Mouse (Mus musculus): ENCODE results near the gene Cnnm4.

Gene Cnnm4

GRCm38 (mm10) chr1:36473211-36473780 is 1.9 kb downstream of the Cnnm4 start:
- DNase-seq, result no peak

DNA sequence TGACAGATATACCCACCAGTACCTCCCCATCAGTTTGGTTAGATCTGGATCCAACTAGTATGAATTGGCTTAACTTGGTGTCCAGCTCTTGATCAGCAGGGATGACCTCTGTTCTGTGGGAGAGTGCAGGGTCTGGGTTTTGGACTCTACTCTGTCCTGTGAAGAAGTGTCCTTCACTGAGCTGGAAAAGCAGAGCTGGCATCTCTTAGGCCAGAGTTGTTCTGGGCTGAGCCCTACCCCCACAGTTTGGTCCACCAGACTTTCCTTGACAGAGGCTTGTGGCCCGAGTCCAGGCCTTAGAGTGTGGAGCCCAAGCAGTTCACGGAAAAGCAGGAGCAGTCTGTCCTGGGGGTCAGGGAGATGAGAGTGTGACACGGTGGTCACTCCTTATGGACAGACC is 3.2 kb downstream of the Cnnm4 start:
- DNase-seq, result no peak

- no peak for DNase-seq
Measured at GRCm38 (mm10) chr1:36475480-36476110, 4.2 kb downstream of the Cnnm4 start.

GRCm38 (mm10) chr1:36476426-36476825 is 5.0 kb downstream of the Cnnm4 start:
- no peak for DNase-seq

DNA sequence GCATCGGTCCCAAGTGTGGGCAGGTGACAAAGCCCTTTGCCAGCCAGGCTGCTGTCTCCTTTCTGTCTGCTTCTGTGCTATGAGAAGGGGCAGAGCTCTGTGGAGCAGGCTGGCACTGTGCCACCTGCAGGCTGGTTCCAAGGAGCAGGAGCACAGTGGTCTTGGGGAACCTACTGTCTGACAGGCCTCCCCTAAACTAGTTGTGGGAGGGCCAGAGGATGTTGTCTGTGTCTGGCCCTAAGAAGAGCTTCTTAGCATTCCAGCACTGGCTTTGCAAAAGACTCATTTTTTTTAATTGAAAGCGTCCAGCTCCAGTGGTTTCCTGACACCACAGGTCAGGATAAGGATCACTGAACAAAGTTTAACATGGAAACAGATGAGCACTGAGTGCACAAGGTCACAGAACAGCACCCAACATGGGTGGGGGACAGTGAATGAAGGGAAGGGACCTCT is 6.9 kb downstream of the Cnnm4 start:
- no peak for DNase-seq

DNA sequence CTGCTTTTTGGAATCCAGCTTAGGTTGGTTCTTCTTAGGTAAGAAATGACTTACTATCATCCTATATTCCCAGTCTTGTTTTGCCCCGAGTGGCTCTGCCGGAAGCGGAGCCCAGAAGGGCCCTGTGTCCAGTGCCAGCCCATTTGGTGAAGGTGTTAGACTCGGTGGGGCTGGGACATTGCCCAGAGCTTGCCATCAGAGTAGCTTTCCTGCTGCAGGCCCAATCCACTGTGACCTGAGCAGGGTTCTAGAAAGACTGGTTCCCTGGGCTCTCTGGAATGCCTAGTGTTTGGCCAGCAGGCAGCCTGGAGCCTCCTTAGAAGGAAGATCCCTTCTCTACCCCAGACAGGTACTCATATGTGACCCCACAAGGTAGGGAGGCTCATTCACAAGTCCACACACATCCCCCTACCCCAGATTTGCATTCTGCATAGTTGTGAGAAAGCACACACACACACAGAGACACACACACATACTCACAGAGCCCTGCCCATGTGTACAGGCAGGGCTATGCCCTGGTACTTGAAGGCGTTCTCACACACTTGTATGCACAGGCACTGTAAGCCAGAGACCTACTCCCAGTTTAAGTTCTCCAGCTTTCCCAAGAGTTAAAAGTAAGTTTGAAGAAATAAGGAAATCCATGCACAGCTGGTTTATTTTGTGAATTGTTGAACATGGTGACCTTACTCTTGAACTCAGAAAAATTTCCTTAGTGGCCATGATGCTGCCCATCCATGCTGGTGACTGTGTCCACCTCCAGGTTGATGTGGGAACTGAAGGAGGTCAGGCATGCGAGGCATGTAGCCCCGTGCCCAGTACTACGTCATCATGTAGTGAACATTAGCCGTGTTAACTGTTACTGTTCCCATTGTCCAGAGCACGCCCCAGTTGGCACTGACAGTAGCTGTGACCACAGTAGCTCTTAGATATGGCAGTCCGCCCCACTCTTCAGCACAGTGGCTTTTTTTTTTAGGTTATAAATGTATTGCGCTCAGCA is 8.8 kb downstream of the Cnnm4 start:
- no peak for DNase-seq

DNA sequence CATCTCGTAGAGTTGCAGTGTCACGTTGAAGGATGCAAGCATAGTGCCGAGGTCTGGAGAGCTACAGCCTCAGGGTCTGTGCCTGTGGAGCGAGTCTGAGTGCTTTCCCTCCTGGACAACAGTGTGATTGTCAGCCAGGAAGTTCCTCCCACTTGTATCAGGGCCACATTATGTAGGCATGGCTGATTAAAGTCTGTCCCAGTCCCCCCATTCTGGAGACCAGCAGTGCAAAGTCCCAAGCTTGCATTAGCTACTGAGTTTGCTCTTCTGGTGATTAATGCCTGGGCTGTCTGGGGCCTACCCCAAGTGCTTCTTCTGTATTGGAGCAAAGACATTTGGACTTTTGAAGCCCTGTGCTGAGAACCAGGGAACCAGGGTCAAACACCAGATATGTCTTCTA is 12.4 kb downstream of the Cnnm4 start:
- DNase-seq, result no peak

GRCm38 (mm10) chr1:36485080-36485479 is 13.7 kb downstream of the Cnnm4 start:
- no peak for DNase-seq

DNA sequence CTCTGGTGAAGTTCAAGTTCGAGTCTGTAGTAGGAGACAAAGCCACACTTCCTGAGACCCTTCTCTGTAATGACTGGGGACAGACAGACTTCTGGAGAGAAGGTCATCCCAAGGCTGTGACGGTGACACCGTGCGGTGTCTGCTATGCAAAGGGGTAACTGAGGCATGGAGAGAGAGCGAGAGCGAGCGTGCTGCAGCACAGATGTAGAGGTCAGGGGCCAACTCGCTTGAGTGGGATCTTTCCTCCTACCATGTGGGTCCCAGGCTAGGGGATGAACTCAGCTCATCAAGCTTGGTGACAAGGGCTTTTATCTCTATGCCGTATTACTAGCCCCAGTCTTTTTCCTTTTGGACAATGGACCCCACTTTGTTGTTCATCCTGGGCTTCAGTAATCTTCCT is 15.7 kb downstream of the Cnnm4 start:
- DNase-seq, result no peak

- DNase-seq, result no peak
Measured at GRCm38 (mm10) chr1:36489661-36490060, 18.2 kb downstream of the Cnnm4 start.

DNA sequence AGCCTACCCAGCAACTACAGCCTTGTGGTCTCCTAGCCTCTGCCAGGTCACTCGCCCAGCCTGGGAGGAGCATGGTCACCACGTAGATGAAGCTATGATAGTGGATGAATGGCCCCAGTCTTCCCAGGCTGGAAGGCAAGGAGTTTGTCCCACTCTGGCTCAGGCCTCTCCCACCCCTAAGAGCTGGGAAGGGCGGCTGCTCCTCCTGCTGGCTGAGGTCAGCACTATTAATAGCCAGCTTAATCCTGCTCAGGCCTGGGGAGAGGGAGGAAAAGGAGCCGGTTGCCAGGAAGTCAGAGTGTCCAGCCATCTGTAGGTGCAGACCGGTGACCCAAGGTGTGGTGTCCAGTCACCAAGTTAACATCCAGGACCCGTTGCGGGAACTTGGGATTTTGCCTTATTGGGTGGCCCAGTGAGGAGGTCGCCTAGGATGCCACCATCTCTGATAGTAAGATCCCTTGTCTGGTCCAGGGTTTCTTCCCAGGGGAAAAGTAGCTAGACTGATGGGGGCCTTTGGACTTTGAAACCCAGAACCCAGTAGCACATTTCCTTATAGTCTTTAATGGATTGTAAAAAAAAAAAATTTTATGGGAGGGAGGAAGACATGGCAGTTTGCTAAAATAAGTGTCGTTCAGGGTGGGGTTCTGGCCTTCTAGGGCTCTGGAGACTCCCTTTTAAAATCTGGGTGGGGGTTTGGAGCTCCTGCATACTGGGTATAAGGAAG is 21.2 kb downstream of the Cnnm4 start:
- DNase-seq, result no peak

DNA sequence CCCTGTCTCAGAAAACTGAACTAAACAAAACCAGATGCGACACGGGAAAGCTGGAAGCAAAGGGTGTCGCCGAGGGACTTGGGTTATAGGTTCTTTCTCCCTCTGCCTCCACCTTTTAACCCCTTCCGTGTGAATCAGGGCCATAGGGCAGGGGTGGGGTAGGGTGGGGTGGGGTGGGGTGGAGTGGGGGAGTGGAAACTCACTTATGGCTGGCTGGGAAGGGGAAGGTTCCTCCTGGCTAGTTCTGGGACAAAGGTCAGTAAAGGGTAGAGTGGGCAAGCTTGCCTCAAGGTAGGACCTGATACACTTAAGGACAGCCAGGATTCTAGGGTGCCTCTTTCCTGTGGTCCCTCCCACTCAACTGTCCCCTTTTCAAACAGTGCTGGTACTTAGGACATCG is 21.9 kb downstream of the Cnnm4 start:
- DNase-seq, result no peak

DNA sequence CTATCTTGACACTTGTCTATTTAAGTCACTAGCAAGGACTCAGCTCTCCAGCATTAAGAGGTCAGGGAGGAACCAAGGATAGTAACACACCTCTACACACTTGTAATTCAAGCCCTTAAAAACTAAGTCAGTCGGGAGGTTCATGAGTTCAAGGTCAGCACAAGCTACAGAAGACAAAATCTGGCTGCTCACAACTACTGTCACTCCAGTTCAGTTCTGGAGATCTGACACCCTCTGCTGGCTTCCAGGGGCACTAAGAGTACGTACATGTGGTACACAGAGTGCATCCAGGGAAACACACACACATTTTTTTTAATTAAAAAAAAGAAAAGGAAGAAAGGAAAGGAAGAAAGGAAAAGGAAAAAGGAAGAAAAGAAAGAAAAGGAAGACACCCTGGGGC is 25.3 kb downstream of the Cnnm4 start:
- peak in 1 of 2 experiments; percentile 29 for DNase-seq

- DNase-seq, result no peak
Measured at GRCm38 (mm10) chr1:36497312-36497711, 25.9 kb downstream of the Cnnm4 start.

- DNase-seq, result peak; percentile 73 to 82
Measured at GRCm38 (mm10) chr1:36501261-36501660, 29.8 kb downstream of the Cnnm4 start.

- no peak for DNase-seq
Measured at GRCm38 (mm10) chr1:36508238-36508637, 36.8 kb downstream of the Cnnm4 start.

- peak; percentile 100 for DNase-seq
Measured at GRCm38 (mm10) chr1:36511289-36512021, 40.0 kb downstream of the Cnnm4 start, which contains the start of gene Cnnm3. Cnnm3 (plus strand) TSS chr1:36511867.

GRCm38 (mm10) chr1:36512089-36512965 is 40.9 kb downstream of the Cnnm4 start:
- peak; percentile 66 to 72 for DNase-seq

- DNase-seq, result no peak
Measured at GRCm38 (mm10) chr1:36512966-36513280, 41.5 kb downstream of the Cnnm4 start.

- no peak for DNase-seq
Measured at GRCm38 (mm10) chr1:36513310-36513709, 41.9 kb downstream of the Cnnm4 start.

DNA sequence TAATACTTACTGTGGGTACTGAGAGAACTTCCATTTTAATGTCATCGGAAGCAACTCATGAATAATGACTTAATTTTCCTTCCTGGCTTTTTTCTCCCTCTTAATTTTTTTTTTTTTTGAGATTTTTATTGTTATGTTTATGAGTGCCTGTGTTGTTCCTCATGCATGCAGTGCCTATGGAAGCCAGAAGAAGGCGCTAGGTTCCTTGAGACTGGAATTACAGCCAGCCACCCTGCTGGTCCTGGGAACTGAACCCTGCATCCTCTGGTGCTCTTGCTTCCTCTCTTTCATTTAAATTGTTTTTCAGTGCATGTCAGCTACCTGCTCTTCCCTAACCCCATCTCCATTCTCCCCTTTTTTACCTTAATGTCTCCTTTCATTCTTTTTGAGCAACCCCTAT is 42.3 kb downstream of the Cnnm4 start:
- DNase-seq, result no peak
